Mouse (Mus musculus): ENCODE results near the gene Il1r1. TPM values are rescaled to one million over a fixed set of nuclear protein-coding genes. Genes with fewer than 3 reads are reported as not detected.

The Il1r1 gene
- polyA plus RNA-seq, 1 experiment = 0.38 TPM

GRCm38 (mm10) chr1:40242717-40243116 lies 17.8 kb downstream of the Il1r1 start:
- no peak for TF ChIP-seq CTCF (IDR thresholded peaks at IDR 0.05; ENCODE audit: low read depth, low read length)
- TF ChIP-seq POLR2A (IDR thresholded peaks at IDR 0.05; ENCODE audit: borderline replicate concordance, low read depth, low read length) = no peak
- Histone ChIP-seq H3K4me1 (ENCODE audit: control insufficient read depth, insufficient read depth, low read length) (peaks cover 17% of the 10 kb centered on the region), H3K27ac (ENCODE audit: insufficient read depth, low read depth, low read length) (no peak overlapping the region), H3K4me3 (ENCODE audit: insufficient read depth, low read length) (no peak overlapping the region)

- no peak overlapping the region for H3K27ac ChIP-seq (ENCODE audit: insufficient read depth, low read depth, low read length)
- peaks cover 17% of the 10 kb centered on the region for H3K4me1 ChIP-seq (ENCODE audit: control insufficient read depth, insufficient read depth, low read length)
- no peak for TF ChIP-seq POLR2A (IDR thresholded peaks at IDR 0.05; ENCODE audit: borderline replicate concordance, low read depth, low read length)
- TF ChIP-seq CTCF (IDR thresholded peaks at IDR 0.05; ENCODE audit: low read depth, low read length) = no peak
- H3K4me3 ChIP-seq (ENCODE audit: insufficient read depth, low read length) = no peak overlapping the region
Measured at GRCm38 (mm10) chr1:40243561-40243998, 18.7 kb downstream of the Il1r1 start.

- TF ChIP-seq CTCF (IDR thresholded peaks at IDR 0.05; ENCODE audit: low read depth, low read length) (no peak), POLR2A (IDR thresholded peaks at IDR 0.05; ENCODE audit: borderline replicate concordance, low read depth, low read length) (no peak)
- no peak overlapping the region for H3K27ac ChIP-seq (ENCODE audit: insufficient read depth, low read depth, low read length)
Measured at GRCm38 (mm10) chr1:40250425-40250824, 25.5 kb downstream of the Il1r1 start.

DNA sequence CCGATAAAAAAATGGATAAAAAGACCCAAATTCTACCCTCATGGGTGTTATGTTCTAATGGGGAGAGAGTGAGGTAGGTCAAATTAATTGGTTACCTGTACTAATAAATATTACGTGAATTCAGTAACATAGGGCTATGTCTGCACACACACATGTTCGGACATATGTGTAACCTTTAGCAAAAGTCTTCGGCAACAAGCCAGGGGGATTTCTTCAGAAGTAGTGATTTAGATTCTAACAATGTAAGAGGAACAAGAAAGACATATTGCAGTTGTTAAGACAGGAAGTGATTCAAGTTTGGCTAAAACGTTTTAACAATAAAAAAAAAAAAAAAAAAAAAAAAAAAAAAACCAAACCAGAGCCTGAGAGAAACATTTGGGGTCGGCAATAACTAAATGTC lies 27.6 kb downstream of the Il1r1 start:
- no peak overlapping the region for H3K4me3 ChIP-seq (ENCODE audit: insufficient read depth, low read length)
- H3K27ac ChIP-seq (ENCODE audit: insufficient read depth, low read depth, low read length) = no peak overlapping the region
- TF ChIP-seq CTCF (IDR thresholded peaks at IDR 0.05; ENCODE audit: low read depth, low read length) (no peak), POLR2A (IDR thresholded peaks at IDR 0.05; ENCODE audit: borderline replicate concordance, low read depth, low read length) (no peak)
- peaks cover 4% of the 10 kb centered on the region; the same call in 1 of the 2 replicates for H3K4me1 ChIP-seq (ENCODE audit: control insufficient read depth, insufficient read depth, low read length)

More at GRCm38 (mm10) chr1:40250425-40250824, 25.5 kb downstream of the Il1r1 start:
- Histone ChIP-seq H3K4me3 (ENCODE audit: insufficient read depth, low read length) (no peak overlapping the region), H3K4me1 (ENCODE audit: control insufficient read depth, insufficient read depth, low read length) (peaks cover 4% of the 10 kb centered on the region; the same call in 1 of the 2 replicates)

GRCm38 (mm10) chr1:40253940-40254339 lies 29.1 kb downstream of the Il1r1 start:
- Histone ChIP-seq H3K4me1 (ENCODE audit: control insufficient read depth, insufficient read depth, low read length) (peaks cover 4% of the 10 kb centered on the region; the same call in 1 of the 2 replicates), H3K27ac (ENCODE audit: insufficient read depth, low read depth, low read length) (no peak overlapping the region), H3K4me3 (ENCODE audit: insufficient read depth, low read length) (no peak overlapping the region)
- TF ChIP-seq CTCF (IDR thresholded peaks at IDR 0.05; ENCODE audit: low read depth, low read length) (no peak), POLR2A (IDR thresholded peaks at IDR 0.05; ENCODE audit: borderline replicate concordance, low read depth, low read length) (no peak)

- Histone ChIP-seq H3K4me1 (ENCODE audit: control insufficient read depth, insufficient read depth, low read length) (peaks cover 4% of the 10 kb centered on the region; the same call in 1 of the 2 replicates), H3K27ac (ENCODE audit: insufficient read depth, low read depth, low read length) (no peak overlapping the region), H3K4me3 (ENCODE audit: insufficient read depth, low read length) (no peak overlapping the region)
- TF ChIP-seq CTCF (IDR thresholded peaks at IDR 0.05; ENCODE audit: low read depth, low read length) = no peak
- TF ChIP-seq POLR2A (IDR thresholded peaks at IDR 0.05; ENCODE audit: borderline replicate concordance, low read depth, low read length) = no peak
Measured at GRCm38 (mm10) chr1:40254347-40255057, 29.6 kb downstream of the Il1r1 start.

DNA sequence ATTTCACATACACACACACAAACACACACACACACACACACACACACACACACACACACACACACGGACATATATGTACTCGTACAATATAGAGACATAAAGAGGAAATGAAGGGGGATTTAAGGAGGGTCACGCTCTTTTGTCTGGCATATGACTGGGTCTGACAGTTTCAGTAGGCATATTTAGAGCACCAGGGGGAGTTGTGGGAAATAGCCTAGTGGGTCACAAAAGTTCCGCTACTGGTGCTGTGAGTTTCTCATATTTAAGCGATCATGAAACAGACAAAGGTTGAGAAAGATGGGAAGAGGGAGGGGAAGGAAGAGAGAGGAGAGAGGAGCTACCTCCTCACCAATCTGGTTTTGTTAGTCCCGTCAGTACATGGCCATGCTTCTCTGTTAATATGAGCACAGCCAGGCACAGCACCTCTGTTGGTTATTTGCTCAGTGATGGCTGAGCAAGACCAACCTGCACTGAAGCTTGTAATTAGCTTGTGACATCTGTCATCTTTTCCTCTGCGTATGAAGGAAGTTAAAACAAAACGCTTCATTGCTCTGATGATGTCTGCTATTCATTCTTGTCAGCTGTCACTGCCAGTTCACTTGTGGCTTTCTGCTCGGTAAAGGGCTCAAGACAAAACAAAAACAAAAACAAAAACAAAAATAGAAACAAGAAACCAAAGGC lies 37.7 kb downstream of the Il1r1 start:
- Histone ChIP-seq H3K27ac (ENCODE audit: insufficient read depth, low read depth, low read length) (no peak overlapping the region), H3K4me3 (ENCODE audit: insufficient read depth, low read length) (no peak overlapping the region), H3K4me1 (ENCODE audit: control insufficient read depth, insufficient read depth, low read length) (peaks cover 13% of the 10 kb centered on the region)
- no peak for TF ChIP-seq POLR2A (IDR thresholded peaks at IDR 0.05; ENCODE audit: borderline replicate concordance, low read depth, low read length)
- TF ChIP-seq CTCF (IDR thresholded peaks at IDR 0.05; ENCODE audit: low read depth, low read length) = no peak

- no peak for TF ChIP-seq CTCF (IDR thresholded peaks at IDR 0.05; ENCODE audit: low read depth, low read length)
- TF ChIP-seq POLR2A (IDR thresholded peaks at IDR 0.05; ENCODE audit: borderline replicate concordance, low read depth, low read length) = no peak
- H3K27ac ChIP-seq (ENCODE audit: insufficient read depth, low read depth, low read length) = no peak overlapping the region
- peaks cover 13% of the 10 kb centered on the region for H3K4me1 ChIP-seq (ENCODE audit: control insufficient read depth, insufficient read depth, low read length)
- no peak overlapping the region for H3K4me3 ChIP-seq (ENCODE audit: insufficient read depth, low read length)
Measured at GRCm38 (mm10) chr1:40263122-40263498, 38.2 kb downstream of the Il1r1 start.

- H3K4me1 ChIP-seq (ENCODE audit: control insufficient read depth, insufficient read depth, low read length) = peaks cover 13% of the 10 kb centered on the region
- TF ChIP-seq CTCF (IDR thresholded peaks at IDR 0.05; ENCODE audit: low read depth, low read length) = no peak
- no peak for TF ChIP-seq POLR2A (IDR thresholded peaks at IDR 0.05; ENCODE audit: borderline replicate concordance, low read depth, low read length)
- H3K27ac ChIP-seq (ENCODE audit: insufficient read depth, low read depth, low read length) = no peak overlapping the region
Measured at GRCm38 (mm10) chr1:40263679-40264078, 38.8 kb downstream of the Il1r1 start.

GRCm38 (mm10) chr1:40265301-40265835 lies 40.5 kb downstream of the Il1r1 start:
- no peak overlapping the region for H3K4me3 ChIP-seq (ENCODE audit: insufficient read depth, low read length)
- TF ChIP-seq POLR2A (IDR thresholded peaks at IDR 0.05; ENCODE audit: borderline replicate concordance, low read depth, low read length) = no peak
- H3K4me1 ChIP-seq (ENCODE audit: control insufficient read depth, insufficient read depth, low read length) = peaks cover 13% of the 10 kb centered on the region
- no peak overlapping the region for H3K27ac ChIP-seq (ENCODE audit: insufficient read depth, low read depth, low read length)

More at GRCm38 (mm10) chr1:40263679-40264078, 38.8 kb downstream of the Il1r1 start:
- H3K4me3 ChIP-seq (ENCODE audit: insufficient read depth, low read length) = no peak overlapping the region

Measured in bone marrow macrophage, adult 2 months (primary cell).